Mouse (Mus musculus) MEL (cell line): Measurements from ENCODE around the gene Apobec2. TPM values are rescaled to one million over a fixed set of nuclear protein-coding genes. Genes with fewer than 3 reads are reported as not detected.

ENCODE experiments used
- DNase-seq: peaks from one replicate; pipeline ENCODE4 v3.0.0; 2011; ENCODE audit warnings: low read depth, low spot score
- H3K27ac ChIP-seq: 2 replicates; pipeline ENCODE4 v1.5.1; 2012; ENCODE audit warnings: low read depth, mild to moderate bottlenecking, control low read depth, low read length, moderate library complexity; ENCODE audit not compliant: control insufficient read depth
- H3K27me3 ChIP-seq, 2 experiments: fragments of 150-350 bp in 1 of 2; sonication (generic) in 1 of 2; 2 replicates each; pipeline ENCODE4 v1.6.1; 2012; ENCODE audit warnings: low read length in 2 of 2, mild to moderate bottlenecking in 2 of 2, improper control_type of control experiment in 1 of 2, moderate library complexity in 1 of 2; ENCODE audit not compliant: insufficient read depth in 2 of 2, control insufficient read depth in 1 of 2
- H3K36me3 ChIP-seq, 2 experiments: 2 replicates each; pipeline ENCODE4 v1.6.1; 2012 to 2014; ENCODE audit warnings: low read length in 2 of 2, improper control_type of control experiment in 1 of 2, inconsistent platforms in 1 of 2, mild to moderate bottlenecking in 1 of 2; ENCODE audit not compliant: insufficient read depth in 2 of 2, control insufficient read depth in 1 of 2
- H3K4me1 ChIP-seq, 2 experiments: fragments of 150-350 bp in 1 of 2; sonication (generic) in 1 of 2; 2 replicates each; pipeline ENCODE4 v1.6.1; 2012; ENCODE audit warnings: low read length in 2 of 2, improper control_type of control experiment in 1 of 2, mild to moderate bottlenecking in 1 of 2; ENCODE audit not compliant: insufficient read depth in 2 of 2, control insufficient read depth in 1 of 2
- H3K4me3 ChIP-seq, 2 experiments: fragments of 150-350 bp in 1 of 2; sonication (generic) in 1 of 2; 2 replicates each; pipeline ENCODE4 v1.5.1; 2012; ENCODE audit warnings: low read depth in 2 of 2, low read length in 2 of 2, mild to moderate bottlenecking in 2 of 2, moderate library complexity in 2 of 2, control low read depth in 1 of 2, improper control_type of control experiment in 1 of 2; ENCODE audit not compliant: control insufficient read depth in 1 of 2, insufficient read depth in 1 of 2
- H3K79me2 ChIP-seq: 2 replicates; pipeline ENCODE4 v1.6.1; 2012; ENCODE audit warnings: mild to moderate bottlenecking, low read length, moderate library complexity; ENCODE audit not compliant: control insufficient read depth, poor library complexity, insufficient read depth
- H3K9ac ChIP-seq: 2 replicates; pipeline ENCODE4 v1.6.1; 2012; ENCODE audit warnings: low read depth, mild to moderate bottlenecking, control low read depth, low read length, moderate library complexity; ENCODE audit not compliant: control insufficient read depth, poor library complexity, severe bottlenecking
- H3K9me3 ChIP-seq: fragments of 150-350 bp; sonication (generic); replicated peaks from 2 replicates; pipeline ENCODE4 v1.6.1; 2012; ENCODE audit warnings: mild to moderate bottlenecking, low read length, improper control_type of control experiment, moderate library complexity; ENCODE audit not compliant: insufficient read depth
- BHLHE40 ChIP-seq: IDR thresholded peaks from 2 replicates; pipeline ENCODE4 v1.6.1; 2012; ENCODE audit warnings: low read depth, mild to moderate bottlenecking, inconsistent platforms, low read length, improper control_type of control experiment, borderline replicate concordance
- CHD1 ChIP-seq: IDR thresholded peaks from 2 replicates; pipeline ENCODE4 v1.6.1; 2012; ENCODE audit warnings: low read depth, mild to moderate bottlenecking, inconsistent platforms, low read length, improper control_type of control experiment
- CHD2 ChIP-seq: IDR thresholded peaks from 2 replicates; pipeline ENCODE4 v1.6.1; 2011; ENCODE audit warnings: low read length, improper control_type of control experiment
- EP300 ChIP-seq, 2 experiments: IDR thresholded peaks; 2 replicates each; pipeline ENCODE4 v1.6.1; 2011; ENCODE audit warnings: improper control_type of control experiment in 2 of 2, low read length in 2 of 2, low read depth in 1 of 2, mild to moderate bottlenecking in 1 of 2
- GATA1 ChIP-seq: IDR thresholded peaks from 2 replicates; pipeline ENCODE4 v1.6.1; 2011; ENCODE audit warnings: low read depth, low read length, improper control_type of control experiment
- KAT2A ChIP-seq: conservative IDR thresholded peaks from 2 replicates; pipeline ENCODE4 v1.6.1; 2012; ENCODE audit warnings: low read depth, low read length, improper control_type of control experiment, inconsistent platforms
- MAFK ChIP-seq: IDR thresholded peaks from 2 replicates; pipeline ENCODE4 v1.6.1; 2011; ENCODE audit warnings: low read depth, mild to moderate bottlenecking, low read length, improper control_type of control experiment, borderline replicate concordance
- MXI1 ChIP-seq: IDR thresholded peaks from 2 replicates; pipeline ENCODE4 v1.6.1; 2011; ENCODE audit warnings: mild to moderate bottlenecking, low read depth, low read length, improper control_type of control experiment
- NELFE ChIP-seq: IDR thresholded peaks from 2 replicates; pipeline ENCODE4 v1.6.1; 2011; ENCODE audit warnings: low read depth, low read length, improper control_type of control experiment
- POLR2AphosphoS5 ChIP-seq: IDR thresholded peaks from 2 replicates; pipeline ENCODE4 v1.6.1; 2012; ENCODE audit warnings: low read depth, borderline replicate concordance, mild to moderate bottlenecking, inconsistent platforms, low read length, moderate library complexity, mixed read lengths
- RAD21 ChIP-seq: IDR thresholded peaks from 2 replicates; pipeline ENCODE4 v1.6.1; 2011; ENCODE audit warnings: mild to moderate bottlenecking, low read depth, low read length, improper control_type of control experiment
- SMC3 ChIP-seq: IDR thresholded peaks from 2 replicates; pipeline ENCODE4 v1.6.1; 2011; ENCODE audit warnings: low read depth, low read length, improper control_type of control experiment
- TBP ChIP-seq: IDR thresholded peaks from 2 replicates; pipeline ENCODE4 v1.8.0; 2011; ENCODE audit warnings: low read depth, low read length, improper control_type of control experiment
- TCF12 ChIP-seq: IDR thresholded peaks from 2 replicates; pipeline ENCODE4 v1.6.1; 2014; ENCODE audit warnings: low read depth, mild to moderate bottlenecking, inconsistent platforms, low read length, improper control_type of control experiment, moderate library complexity
- UBTF ChIP-seq: IDR thresholded peaks from 2 replicates; pipeline ENCODE4 v1.6.1; 2012; ENCODE audit warnings: low read depth, mild to moderate bottlenecking, inconsistent platforms, low read length, improper control_type of control experiment, moderate library complexity, borderline replicate concordance; ENCODE audit not compliant: insufficient read depth
- USF1 ChIP-seq: IDR thresholded peaks from 2 replicates; pipeline ENCODE4 v1.6.1; 2014; ENCODE audit warnings: low read depth, mild to moderate bottlenecking, inconsistent platforms, low read length, improper control_type of control experiment, moderate library complexity
- USF2 ChIP-seq, 2 experiments: IDR thresholded peaks; 2 replicates each; pipeline ENCODE4 v1.6.1; 2011 to 2012; ENCODE audit warnings: improper control_type of control experiment in 2 of 2, low read length in 2 of 2, borderline replicate concordance in 1 of 2, inconsistent platforms in 1 of 2, low read depth in 1 of 2, mild to moderate bottlenecking in 1 of 2; ENCODE audit not compliant: insufficient read depth in 1 of 2
- ZC3H11A ChIP-seq: IDR thresholded peaks from 2 replicates; pipeline ENCODE4 v1.6.1; 2012; ENCODE audit warnings: low read depth, mild to moderate bottlenecking, inconsistent platforms, low read length, improper control_type of control experiment
- ZKSCAN1 ChIP-seq: IDR thresholded peaks from 2 replicates; pipeline ENCODE4 v1.6.1; 2012; ENCODE audit warnings: low read depth, mild to moderate bottlenecking, inconsistent platforms, low read length, improper control_type of control experiment, moderate library complexity
- ZNF384 ChIP-seq: IDR thresholded peaks from 2 replicates; pipeline ENCODE4 v1.6.1; 2012; ENCODE audit warnings: low read depth, mild to moderate bottlenecking, inconsistent platforms, low read length, improper control_type of control experiment
- polyA plus RNA-seq, 2 experiments: library from polyadenylated mRNA; stranded (reverse) in 1 of 2; unstranded in 1 of 2; fragments of >175 nt in 1 of 2; fragments of >200 nt in 1 of 2; gene quantifications; 2 replicates each; pipeline versions ENCODE4 v1.2.1 to v1.2.4; 2012; ENCODE audit warnings: low replicate concordance in 2 of 2, low read depth in 1 of 2; ENCODE audit not compliant: insufficient read length in 2 of 2, insufficient read depth in 1 of 2, missing spikeins in 1 of 2
- total RNA-seq: library from RNA; depleted of rRNA; stranded (reverse); fragments of 300-350 nt; gene quantifications from 2 replicates; pipeline ENCODE4 v1.2.3, GENCODE M21; 2012

Gene Apobec2
- total and polyA plus RNA-seq, 3 experiments: 0.19 to 0.42 TPM; not detected in 1

DNA sequence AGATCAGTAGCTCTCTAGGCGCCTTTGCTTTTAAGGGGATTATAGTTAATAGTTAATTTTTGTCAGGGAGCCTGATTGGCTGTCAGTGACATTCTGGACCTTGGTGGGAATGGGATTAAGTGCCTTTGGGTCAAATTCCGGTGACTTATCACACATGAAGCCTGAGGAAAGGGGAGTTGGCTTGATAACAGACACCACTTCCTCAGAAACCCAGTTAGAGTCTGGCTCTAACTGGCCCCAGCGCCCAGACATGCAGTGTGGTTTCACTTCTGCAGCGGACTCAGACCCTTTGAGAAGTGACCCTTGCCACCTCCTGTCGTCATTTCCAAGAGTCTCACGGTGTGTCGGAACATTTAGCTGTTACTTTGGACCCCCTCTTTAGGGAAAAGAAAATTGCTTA, 14.6 kb downstream of the Apobec2 start (continued):
- TF ChIP-seq NELFE (peak; percentile 30), MXI1 (peak; percentile 51), TBP (no peak), EP300 (IDR thresholded peaks at IDR 0.05; ENCODE audit: low read depth in 1 of 2, low read length in 2 of 2) (peak; percentile 65 to 72), USF1 (no peak), POLR2AphosphoS5 (no peak), ZKSCAN1 (no peak)

GRCm38 (mm10) chr17:48417521-48417920, 15.2 kb downstream of the Apobec2 start:
- no peak for TF ChIP-seq SMC3
- no peak for TF ChIP-seq ZC3H11A
- TF ChIP-seq BHLHE40: no peak
- TF ChIP-seq ZNF384: no peak
- TF ChIP-seq CHD1: no peak
- no peak for TF ChIP-seq USF2 (IDR thresholded peaks at IDR 0.05; ENCODE audit: borderline replicate concordance in 1 of 2, insufficient read depth in 1 of 2, low read depth in 1 of 2, low read length in 2 of 2)
- TF ChIP-seq MAFK: no peak
- TF ChIP-seq UBTF: no peak
- no peak for TF ChIP-seq TCF12
- no peak for TF ChIP-seq ZKSCAN1
- TF ChIP-seq KAT2A: no peak
- TF ChIP-seq CHD2: no peak
- no peak for TF ChIP-seq TBP
- TF ChIP-seq RAD21: no peak
- no peak for TF ChIP-seq GATA1
- TF ChIP-seq, all 39 proteins: peak for 0
- Histone ChIP-seq H3K36me3 (peaks cover 0 to 20% of the 10 kb centered on the region in 2 experiments; a peak in 2 of 4 replicates), H3K9ac (0 out of 2 replicates have a peak overlapping the region, but pooled peaks have one; percentile 6)

More at GRCm38 (mm10) chr17:48417521-48417920, 15.2 kb downstream of the Apobec2 start:
- no peaks in the 10 kb centered on the region; the same call in 1 of the 2 replicates for H3K79me2 ChIP-seq
- H3K9me3 ChIP-seq: no peaks in the 10 kb centered on the region
- H3K27me3 ChIP-seq: no peaks in the 10 kb centered on the region
- no peak overlapping the region for H3K4me3 ChIP-seq
- no peak overlapping the region for H3K27ac ChIP-seq
- no peak for DNase-seq
- H3K4me1 ChIP-seq: peaks cover 11 to 15% of the 10 kb centered on the region in 2 experiments
